Comparison of ENCODE assay signal across 20 mouse cellular contexts in genomic region chr17:80020495-80020894, GRCm38 (mm10). TPM values are rescaled to one million over a fixed set of nuclear protein-coding genes. Genes with fewer than 3 reads are reported as not detected.
DNase-seq lines count a peak whose midpoint lies in the region; ATAC-seq and TF ChIP-seq lines count a peak whose summit lies in the region.
"Had no signal": no experiment of that assay in that cellular context is flagged by ENCODE, and none has a peak within 500 bp of the region (broad histone marks: within the 10 kb centered on the region; RNA-seq: fewer than 3 reads in every experiment).

No protein-coding gene starts in this region.

- 63% methylated on average over 2 of the region's 2 CpGs for WGBS in hindbrain, postnatal 0 days
- 85% methylated on average over 2 of the region's 2 CpGs for WGBS in hindbrain, embryonic 12.5 days
- 71% methylated on average over 2 of the region's 2 CpGs for WGBS in lung, embryonic 14.5 days

- ATAC-seq in hindbrain, postnatal 0 days: no peak
- ATAC-seq in hindbrain, embryonic 12.5 days (ENCODE audit: low FRiP score): no peak
- ATAC-seq in lung, embryonic 14.5 days (ENCODE audit: insufficient read depth): no peak
- no peak for ATAC-seq in activated CD4-positive, CD25-positive, alpha-beta regulatory T cell, adult 4 months
- ATAC-seq: forebrain, embryonic 16.5 days; inflammation-experienced regulatory T-cells, adult 6 months had no signal

- no peak for DNase-seq in hindbrain, postnatal 0 days (ENCODE audit: low spot score)
- no peak for DNase-seq in lung, embryonic 14.5 days
- DNase-seq in lung, adult 18-20 months: no peak
- DNase-seq in ES-CJ7 (ENCODE audit: low read depth, low spot score): peak; percentile 22
- peak; percentile 49 for DNase-seq in induced T-regulatory cell, adult 2 months (ENCODE audit: low read depth)
- DNase-seq in ovary, postnatal 10 days (ENCODE audit: low spot score): no peak
- DNase-seq: adrenal gland, postnatal 14 days; cerebellum, postnatal 10 days; gastrocnemius, postnatal 10 days; heart, postnatal 4 days; layer of hippocampus, adult 9-11 months; retina, postnatal 1 day; thymus, postnatal 14 days had no signal

- no peak overlapping the region for H3K4me3 ChIP-seq in hindbrain, postnatal 0 days (ENCODE audit: low read length)
- H3K4me3 ChIP-seq in hindbrain, embryonic 12.5 days: no peak overlapping the region
- no peak overlapping the region for H3K4me3 ChIP-seq in lung, embryonic 14.5 days (ENCODE audit: low read depth, low read length)
- H3K4me3 ChIP-seq: erythroblast, embryonic 14.5 days; stomach, embryonic 15.5 days had no signal

- no peaks in the 10 kb centered on the region for H3K27me3 ChIP-seq in hindbrain, postnatal 0 days (ENCODE audit: insufficient read depth, low read length)
- no peaks in the 10 kb centered on the region for H3K27me3 ChIP-seq in hindbrain, embryonic 12.5 days
- H3K27me3 ChIP-seq in lung, embryonic 14.5 days (ENCODE audit: insufficient read depth, low read length): no peaks in the 10 kb centered on the region
- H3K27me3 ChIP-seq: stomach, embryonic 15.5 days had no signal

- no peaks in the 10 kb centered on the region for H3K4me1 ChIP-seq in hindbrain, postnatal 0 days (ENCODE audit: insufficient read depth, low read length)
- peaks cover 5% of the 10 kb centered on the region for H3K4me1 ChIP-seq in hindbrain, embryonic 12.5 days
- H3K4me1 ChIP-seq in lung, embryonic 14.5 days (ENCODE audit: insufficient read depth): no peaks in the 10 kb centered on the region; the same call in 1 of the 2 replicates

- TF ChIP-seq CTCF in hindbrain, postnatal 0 days (IDR thresholded peaks at IDR 0.05; ENCODE audit: low read depth): peak; percentile 28; the same call in 1 of the 2 replicates
- TF ChIP-seq CTCF in lung, embryonic 14.5 days (IDR thresholded peaks at IDR 0.05; ENCODE audit: low read depth): peak; percentile 41

- no peak overlapping the region for H3K4me2 ChIP-seq in hindbrain, postnatal 0 days (ENCODE audit: low read depth, low read length)
- H3K4me2 ChIP-seq in hindbrain, embryonic 12.5 days (replicated peaks): no peak overlapping the region
- H3K4me2 ChIP-seq in lung, embryonic 14.5 days: no peak overlapping the region
- H3K4me2 ChIP-seq: heart, embryonic 11.5 days; stomach, embryonic 15.5 days had no signal

- no peak overlapping the region for H3K9ac ChIP-seq in hindbrain, postnatal 0 days (replicated peaks; ENCODE audit: low read length)
- no peak overlapping the region for H3K9ac ChIP-seq in hindbrain, embryonic 12.5 days
- H3K9ac ChIP-seq in lung, embryonic 14.5 days: no peak overlapping the region
- H3K9ac ChIP-seq: stomach, embryonic 15.5 days had no signal

- no peak overlapping the region for H3K27ac ChIP-seq in hindbrain, postnatal 0 days
- no peak overlapping the region for H3K27ac ChIP-seq in hindbrain, embryonic 12.5 days
- no peak overlapping the region for H3K27ac ChIP-seq in lung, embryonic 14.5 days (ENCODE audit: low read depth)
- H3K27ac ChIP-seq: stomach, embryonic 15.5 days had no signal

- H3K36me3 ChIP-seq in hindbrain, postnatal 0 days (ENCODE audit: insufficient read depth, low read length): no peaks in the 10 kb centered on the region
- H3K36me3 ChIP-seq in hindbrain, embryonic 12.5 days: no peaks in the 10 kb centered on the region
- H3K36me3 ChIP-seq in lung, embryonic 14.5 days (ENCODE audit: insufficient read depth): no peaks in the 10 kb centered on the region
- H3K36me3 ChIP-seq: stomach, embryonic 15.5 days had no signal

- no peaks in the 10 kb centered on the region for H3K9me3 ChIP-seq in hindbrain, postnatal 0 days (ENCODE audit: low read length)
- H3K9me3 ChIP-seq in hindbrain, embryonic 12.5 days (replicated peaks): no peaks in the 10 kb centered on the region
- H3K9me3 ChIP-seq in lung, embryonic 14.5 days (ENCODE audit: low read depth, low read length): no peaks in the 10 kb centered on the region
- H3K9me3 ChIP-seq: stomach, embryonic 15.5 days had no signal

RNA-seq across cellular contexts. Expression of gene Hnrnpll, which starts 41.6 kb away (rescaled TPM):
- total RNA-seq in hindbrain, postnatal 0 days (2014; rRNA removed): 41.8 and 52.7 TPM in 2 replicates
- polyA plus RNA-seq in hindbrain, postnatal 0 days (2015; fragmentation: Nextera tagmentation; extraction: Ambion mirVana): 40.0 and 40.2 TPM in 2 replicates
- 112 and 116 TPM in 2 replicates for polyA plus RNA-seq in hindbrain, embryonic 12.5 days (2016; fragmentation: Nextera tagmentation; extraction: Ambion mirVana)
- polyA plus RNA-seq in lung, embryonic 14.5 days (2014; fragmentation: Nextera tagmentation; extraction: Ambion mirVana): 92.3 and 93.1 TPM in 2 replicates
- 10 to 100 TPM; 22.2 to 32.4 TPM for polyA plus RNA-seq in activated CD4-positive, CD25-positive, alpha-beta regulatory T cell, adult 4 months (2017; shearing (Covaris generic))

Comparison
In these comparisons a context has a peak if more than half of its experiments do, and no peak if none do; other contexts are left out.
1. DNase-seq: peak in ES-CJ7 (single experiment) and induced T-regulatory cell, adult 2 months (single experiment); none in hindbrain, postnatal 0 days (single experiment), lung, embryonic 14.5 days (single experiment), lung, adult 18-20 months (0 of 2) and ovary, postnatal 10 days (single experiment).